In genomic region chr1:63263671-63264070, GRCm38 (mm10) we compare ENCODE assay signal across 25 mouse cellular contexts. TPM values are rescaled to one million over a fixed set of nuclear protein-coding genes. Genes with fewer than 3 reads are reported as not detected.
DNase-seq lines count a peak whose midpoint lies in the region; ATAC-seq and TF ChIP-seq lines count a peak whose summit lies in the region.
"Had no signal": no experiment of that assay in that cellular context is flagged by ENCODE, and none has a peak within 500 bp of the region (broad histone marks: within the 10 kb centered on the region; RNA-seq: fewer than 3 reads in every experiment).

No protein-coding gene starts in this region.

- no peaks in the 10 kb centered on the region for H3K4me1 ChIP-seq in midbrain, embryonic 11.5 days (ENCODE audit: control insufficient read depth, insufficient read depth, low read length)
- H3K4me1 ChIP-seq in midbrain, embryonic 13.5 days (replicated peaks) = 0 out of 2 replicates have a peak, but pooled peaks cover 4% of the 10 kb centered on the region
- H3K4me1 ChIP-seq in embryonic facial prominence, embryonic 10.5 days = no peaks in the 10 kb centered on the region
- H3K4me1 ChIP-seq: liver, embryonic 15.5 days had no signal

- WGBS in midbrain, embryonic 11.5 days = 41% methylated on average over 11 of the region's 11 CpGs
- WGBS in midbrain, embryonic 13.5 days = 40% methylated on average over 11 of the region's 11 CpGs
- WGBS in embryonic facial prominence, embryonic 10.5 days = 41% methylated on average over 11 of the region's 11 CpGs

- peaks cover 58% of the 10 kb centered on the region for H3K27me3 ChIP-seq in midbrain, embryonic 11.5 days (ENCODE audit: control insufficient read depth, insufficient read depth, low read length)
- peaks cover 74% of the 10 kb centered on the region for H3K27me3 ChIP-seq in midbrain, embryonic 13.5 days
- H3K27me3 ChIP-seq in embryonic facial prominence, embryonic 10.5 days (replicated peaks; ENCODE audit: low read depth, poor library complexity, severe bottlenecking) = peaks cover 98% of the 10 kb centered on the region

- no peak for TF ChIP-seq CTCF in brain, embryonic 14.5 days (IDR thresholded peaks at IDR 0.05; ENCODE audit: borderline replicate concordance, extremely low read depth, insufficient read depth, insufficient read length)

- no peaks in the 10 kb centered on the region for H3K9me3 ChIP-seq in midbrain, embryonic 11.5 days (ENCODE audit: control insufficient read depth, low read length)
- H3K9me3 ChIP-seq in midbrain, embryonic 13.5 days = no peaks in the 10 kb centered on the region
- H3K9me3 ChIP-seq in embryonic facial prominence, embryonic 10.5 days = no peaks in the 10 kb centered on the region
- H3K9me3 ChIP-seq: heart, embryonic 10.5 days; liver, embryonic 15.5 days had no signal

- no peak for ATAC-seq in midbrain, embryonic 11.5 days (ENCODE audit: low FRiP score)
- no peak for ATAC-seq in midbrain, embryonic 13.5 days
- no peak for ATAC-seq in megakaryocyte progenitor cell, adult 5-6 weeks (replicated peaks; ENCODE audit: poor library complexity)
- ATAC-seq: forebrain, embryonic 14.5 days; intestine, postnatal 0 days had no signal

- no peaks in the 10 kb centered on the region for H3K36me3 ChIP-seq in midbrain, embryonic 11.5 days (ENCODE audit: control insufficient read depth, insufficient read depth, low read length)
- no peaks in the 10 kb centered on the region for H3K36me3 ChIP-seq in midbrain, embryonic 13.5 days
- no peaks in the 10 kb centered on the region for H3K36me3 ChIP-seq in embryonic facial prominence, embryonic 10.5 days (replicated peaks)
- H3K36me3 ChIP-seq: heart, embryonic 10.5 days; liver, embryonic 15.5 days had no signal

- DNase-seq in midbrain, embryonic 11.5 days (ENCODE audit: low spot score, missing footprints) = peak; percentile 92
- peak; percentile 15 for DNase-seq in brain, embryonic 14.5 days (ENCODE audit: low read depth)
- peak; percentile 38 for DNase-seq in embryonic facial prominence, embryonic 10.5 days (ENCODE audit: low spot score)
- peak; percentile 21 for DNase-seq in retina, embryonic 14.5 days (ENCODE audit: low spot score)
- no peak for DNase-seq in kidney, postnatal 14 days
- DNase-seq: adrenal gland, postnatal 10 days; cerebellum, adult 8-10 months; cerebellum, postnatal 36 days; gastrocnemius, postnatal 10 days; heart, postnatal 4 days; layer of hippocampus, adult 9-11 months; liver; right cerebral cortex, adult 18-20 months; thymus, adult 18-20 months; thymus, postnatal 36 days had no signal

- no peak for TF ChIP-seq POLR2A in brain, embryonic 14.5 days (IDR thresholded peaks at IDR 0.05; ENCODE audit: borderline replicate concordance, extremely low read depth, insufficient read depth, insufficient read length, poor library complexity, severe bottlenecking)

- no peak overlapping the region for H3K4me3 ChIP-seq in midbrain, embryonic 11.5 days (ENCODE audit: low read depth, low read length)
- no peak overlapping the region for H3K4me3 ChIP-seq in midbrain, embryonic 13.5 days (replicated peaks)
- H3K4me3 ChIP-seq in embryonic facial prominence, embryonic 10.5 days = no peak overlapping the region
- H3K4me3 ChIP-seq: heart, embryonic 10.5 days; liver, embryonic 15.5 days had no signal

- no peak overlapping the region for H3K9ac ChIP-seq in midbrain, embryonic 11.5 days (ENCODE audit: low read length)
- H3K9ac ChIP-seq in midbrain, embryonic 13.5 days (replicated peaks) = no peak overlapping the region
- H3K9ac ChIP-seq: liver, embryonic 15.5 days had no signal

- no peak overlapping the region for H3K27ac ChIP-seq in midbrain, embryonic 11.5 days (ENCODE audit: low read depth, low read length)
- H3K27ac ChIP-seq in midbrain, embryonic 13.5 days = no peak overlapping the region
- no peak overlapping the region for H3K27ac ChIP-seq in embryonic facial prominence, embryonic 10.5 days (replicated peaks)
- H3K27ac ChIP-seq: heart, embryonic 10.5 days; liver, embryonic 15.5 days had no signal

- no peak overlapping the region for H3K4me2 ChIP-seq in midbrain, embryonic 11.5 days
- H3K4me2 ChIP-seq in midbrain, embryonic 13.5 days (replicated peaks) = no peak overlapping the region
- H3K4me2 ChIP-seq: liver, embryonic 15.5 days had no signal

RNA-seq across cellular contexts. Expression of gene Zdbf2, which starts 9.4 kb away (rescaled TPM):
- polyA plus RNA-seq in midbrain, embryonic 11.5 days (2014; fragmentation: Nextera tagmentation; extraction: Ambion mirVana) = 16.5 and 17.5 TPM in 2 replicates
- polyA plus RNA-seq in midbrain, embryonic 13.5 days (2015; fragmentation: Nextera tagmentation; extraction: Ambion mirVana) = 47.9 and 49.6 TPM in 2 replicates
- polyA plus RNA-seq in brain, embryonic 14.5 days (2012; rRNA removed) = 12.8 and 19.0 TPM in 2 replicates
- polyA plus RNA-seq in embryonic facial prominence, embryonic 10.5 days (2016; fragmentation: Nextera tagmentation; extraction: Ambion mirVana) = 18.8 and 21.0 TPM in 2 replicates
- total RNA-seq in megakaryocyte progenitor cell, adult 5-6 weeks (2015) = not detected in 2 replicates
- total RNA-seq in megakaryocyte progenitor cell, adult 5-6 weeks (2017) = not detected in 2 replicates
- total RNA-seq: granulocyte monocyte progenitor cell, adult 5-6 weeks; monocyte, adult 5-6 weeks had no signal
- polyA plus RNA-seq: C2C12 had no signal

RNA-seq across cellular contexts. Expression of gene Gpr1, which starts 49.3 kb away (rescaled TPM):
- 0.08 and 0.22 TPM in 2 replicates for polyA plus RNA-seq in midbrain, embryonic 11.5 days (2014; fragmentation: Nextera tagmentation; extraction: Ambion mirVana)
- polyA plus RNA-seq in midbrain, embryonic 13.5 days (2015; fragmentation: Nextera tagmentation; extraction: Ambion mirVana) = 0.43 and 0.70 TPM in 2 replicates
- 0.26 and 0.45 TPM in 2 replicates for polyA plus RNA-seq in brain, embryonic 14.5 days (2012; rRNA removed)
- polyA plus RNA-seq in embryonic facial prominence, embryonic 10.5 days (2016; fragmentation: Nextera tagmentation; extraction: Ambion mirVana) = 0.10 and 0.12 TPM in 2 replicates
- total RNA-seq in megakaryocyte progenitor cell, adult 5-6 weeks (2015) = not detected in 2 replicates
- not detected in 2 replicates for total RNA-seq in megakaryocyte progenitor cell, adult 5-6 weeks (2017)
- total RNA-seq: granulocyte monocyte progenitor cell, adult 5-6 weeks; heart, postnatal 4 days; monocyte, adult 5-6 weeks had no signal
- polyA plus RNA-seq: C2C12; lung, embryonic 16.5 days had no signal
